Mouse (Mus musculus) thymus, adult 18-20 months (tissue): ENCODE data around the gene Mterf1b.

ENCODE experiments used
- DNase-seq, 2 experiments: peaks; one replicate each; pipeline ENCODE4 v3.0.0; 2022; ENCODE audit warnings: mixed read lengths in 2 of 2

Mterf1b gene

GRCm38 (mm10) chr5:4246095-4246494 lies 53.9 kb downstream of the Mterf1b start:
- DNase-seq: no peak
